Mouse (Mus musculus) lung, postnatal 36 days (tissue): ENCODE data around the gene Ifi204.
"Not testable (repeated sequence)": the region's sequence is repeated elsewhere in the genome, so short reads cannot be mapped to it uniquely, and the experiment has no call there.

Experiments
- DNase-seq: peaks from one replicate; pipeline ENCODE4 v3.0.0; 2022; ENCODE audit warnings: mixed read lengths

The Ifi204 gene

GRCm38 (mm10) chr1:173766848-173767617 is at the start of gene Ifi204:
Gene Ifi204 (minus strand): TSS chr1:173766943.
- DNase-seq, result peak; percentile 61

- peak; percentile 38 for DNase-seq
These were observed 42.6 kb upstream of the Ifi204 start for GRCm38 (mm10) chr1:173809294-173809693.

- DNase-seq, result peak; percentile 27
These were observed 36.0 kb upstream of the Ifi204 start for GRCm38 (mm10) chr1:173802689-173803281.

- DNase-seq, result not testable (repeated sequence)
These were observed 35.5 kb upstream of the Ifi204 start for GRCm38 (mm10) chr1:173802207-173802606.

GRCm38 (mm10) chr1:173801791-173802190 is 35.0 kb upstream of the Ifi204 start:
- DNase-seq, result not testable (repeated sequence)

- not testable (repeated sequence) for DNase-seq
These were observed 6.7 kb upstream of the Ifi204 start for GRCm38 (mm10) chr1:173773457-173773856.

- not testable (repeated sequence) for DNase-seq
These were observed 6.7 kb downstream of the Ifi204 start for GRCm38 (mm10) chr1:173760032-173760431.

- DNase-seq, result peak; percentile 7
These were observed 24.5 kb downstream of the Ifi204 start for GRCm38 (mm10) chr1:173742262-173742661.

GRCm38 (mm10) chr1:173741656-173742055 is 25.1 kb downstream of the Ifi204 start, which contains the start of gene Ifi207:
Gene Ifi207 (minus strand): TSS chr1:173741747.
- DNase-seq, result peak; percentile 46

GRCm38 (mm10) chr1:173740537-173740936 is 26.2 kb downstream of the Ifi204 start:
- DNase-seq, result peak; percentile 11

GRCm38 (mm10) chr1:173736986-173737385 is 29.8 kb downstream of the Ifi204 start:
- DNase-seq, result peak; percentile 13

- not testable (repeated sequence) for DNase-seq
These were observed 31.7 kb downstream of the Ifi204 start for GRCm38 (mm10) chr1:173735015-173735414.

- no peak for DNase-seq
These were observed 33.5 kb downstream of the Ifi204 start for GRCm38 (mm10) chr1:173733219-173733618.
